Mouse (Mus musculus) C2C12 (cell line): ENCODE measurements around the gene Slc26a1.

ENCODE experiments used
- CEBPB ChIP-seq: IDR thresholded peaks from one replicate; pipeline ENCODE4 v1.6.1; 2011; ENCODE audit warnings: low read depth, mild to moderate bottlenecking, control low read depth, moderate library complexity
- CTCF ChIP-seq: IDR thresholded peaks from one replicate; pipeline ENCODE4 v1.5.1; 2011; ENCODE audit not compliant: control insufficient read depth, insufficient read depth, insufficient read length
- MAX ChIP-seq: IDR thresholded peaks from one replicate; pipeline ENCODE4 v1.6.1; 2011; ENCODE audit warnings: mild to moderate bottlenecking, control low read depth

DNA sequence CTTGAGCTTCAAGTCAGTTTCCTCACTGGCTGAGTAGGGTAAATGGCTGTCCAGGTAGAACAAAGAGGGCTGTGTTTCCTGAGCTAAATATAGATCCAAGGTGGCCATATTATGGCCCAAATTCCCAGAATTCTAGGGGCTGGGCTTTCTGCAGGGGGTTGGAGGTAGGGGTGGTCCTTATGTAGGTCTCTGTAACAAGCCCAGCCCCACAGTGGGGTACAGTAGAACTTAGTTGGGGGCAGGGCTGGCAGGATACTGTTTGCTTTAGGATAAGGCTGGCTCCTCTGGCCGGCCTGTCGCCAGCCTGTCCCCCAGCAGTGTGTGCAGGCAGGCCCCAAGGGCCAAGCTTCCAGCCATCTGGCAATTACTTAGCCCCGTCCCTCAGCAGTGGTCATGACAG is 25.0 kb upstream of the Slc26a1 start:
- TF ChIP-seq MAX (no peak), CEBPB (no peak), CTCF (no peak)
